Mouse (Mus musculus) C3H10T1/2 (cell line): Measurements from ENCODE around the gene Ms4a13. TPM values are rescaled to one million over a fixed set of nuclear protein-coding genes. Genes with fewer than 3 reads are reported as not detected.

Experiments used
- polyA plus RNA-seq, 2 experiments: library from polyadenylated mRNA; unstranded; fragments of >200 nt; fragmentation: generic; extraction: Trizol; gene quantifications; one replicate each; pipeline ENCODE4 v1.2.1; 2012; ENCODE audit warnings: missing spikeins in 2 of 2

Gene Ms4a13
- not detected for polyA plus RNA-seq

GRCm38 (mm10) chr19:11196546-11196945 is at the start of gene Ms4a13:
Gene Ms4a13 (minus strand): TSS chr19:11196737.

DNA sequence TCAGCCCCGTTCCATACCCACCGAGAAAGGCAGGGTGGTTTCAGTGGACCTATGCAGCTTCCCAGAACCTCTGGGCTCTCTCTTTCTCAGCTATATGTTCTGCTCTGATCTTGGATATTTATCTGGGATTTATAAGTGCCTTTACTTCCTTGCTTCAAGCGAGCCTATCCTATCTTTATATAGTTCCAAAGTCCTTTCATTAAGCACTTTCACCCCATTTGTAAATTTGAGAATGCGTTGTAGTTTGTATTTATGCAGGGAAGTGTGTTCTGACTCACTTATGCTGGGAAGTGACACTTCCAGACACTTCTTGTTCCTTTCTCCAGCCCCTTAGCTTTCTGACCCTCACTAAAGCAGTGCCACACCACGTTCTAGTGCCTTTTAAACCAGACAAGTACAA is 35.8 kb upstream of the Ms4a13 start, which contains the start of gene Ms4a12:
TSS of gene Ms4a12 (minus strand) at position 101 of the 400 bp plus-strand sequence.

DNA sequence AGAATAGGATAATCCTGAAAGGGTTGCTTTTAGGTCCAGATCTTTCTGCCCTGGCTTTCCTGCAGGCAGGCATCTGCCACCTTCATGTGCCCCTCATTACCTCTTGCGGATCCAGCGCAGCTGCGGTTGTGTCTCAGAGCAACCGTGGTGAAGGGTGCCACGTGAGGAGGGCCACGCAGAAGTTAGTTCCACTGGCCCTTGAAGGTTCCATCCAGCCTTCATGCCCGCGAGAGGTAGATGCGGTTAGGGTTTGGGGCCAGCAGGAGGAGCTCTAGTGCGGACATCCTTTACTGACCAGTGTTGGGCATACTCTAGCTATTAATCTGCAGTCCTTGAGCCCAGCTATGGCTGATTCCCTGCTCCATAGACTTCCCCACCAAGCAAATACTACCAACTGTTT is 31.4 kb downstream of the Ms4a13 start, which contains the start of gene 1700025F22Rik:
TSS of gene 1700025F22Rik (minus strand) at position 149 of the 400 bp plus-strand sequence.

DNA sequence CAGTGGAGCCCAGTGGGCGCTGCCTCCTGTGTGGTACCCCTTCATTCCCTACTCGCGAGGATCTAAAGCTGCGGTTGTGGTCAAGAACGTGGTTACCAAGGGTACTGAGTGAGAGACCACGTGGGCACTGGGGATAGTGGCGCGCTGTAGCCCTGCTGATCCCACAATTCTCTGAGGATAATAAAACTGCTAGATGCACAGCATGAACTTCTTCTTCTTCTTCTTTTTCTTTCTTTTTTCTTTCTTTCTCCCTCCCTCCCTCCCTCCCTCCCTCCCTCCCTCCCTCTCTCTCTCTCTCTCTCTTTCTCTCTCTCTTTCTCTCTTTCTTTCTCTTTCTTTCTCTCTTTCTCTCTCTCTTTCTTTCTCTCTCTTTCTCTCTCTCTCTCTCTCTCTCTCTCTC is 65.8 kb downstream of the Ms4a13 start, which contains the start of gene 1700017D01Rik:
TSS of gene 1700017D01Rik (minus strand) at position 101 of the 400 bp plus-strand sequence.

Other genes with a start within 250 kb of the Ms4a13 start
- 10 to 100 TPM; 12.0 to 31.9 TPM for gene Ccdc86, start 247.5 kb downstream of the Ms4a13 start, polyA plus RNA-seq
- gene Ms4a10, start 222.1 kb downstream of the Ms4a13 start, polyA plus RNA-seq = not detected
- gene Ms4a15, start 203.5 kb downstream of the Ms4a13 start, polyA plus RNA-seq = not detected
- not detected for gene Ms4a18, start 178.7 kb downstream of the Ms4a13 start, polyA plus RNA-seq
- not detected for gene Ms4a8a, start 115.6 kb downstream of the Ms4a13 start, polyA plus RNA-seq
- not detected for gene 1700017D01Rik, start 65.9 kb downstream of the Ms4a13 start, polyA plus RNA-seq
- not detected for gene 1700025F22Rik, start 31.4 kb downstream of the Ms4a13 start, polyA plus RNA-seq
- not detected for gene Ms4a12, start 35.7 kb upstream of the Ms4a13 start, polyA plus RNA-seq
- not detected for gene Ms4a1, start 69.5 kb upstream of the Ms4a13 start, polyA plus RNA-seq
- gene Ms4a5, start 87.1 kb upstream of the Ms4a13 start, polyA plus RNA-seq = not detected
- gene Ms4a14, start 117.7 kb upstream of the Ms4a13 start, polyA plus RNA-seq = not detected
- gene Ms4a7, start 139.4 kb upstream of the Ms4a13 start, polyA plus RNA-seq = not detected
- gene Ms4a4a, start 178.8 kb upstream of the Ms4a13 start, polyA plus RNA-seq = not detected
- not detected for gene Ms4a4c, start 208.0 kb upstream of the Ms4a13 start, polyA plus RNA-seq
- not detected for gene Ms4a4b, start 246.8 kb upstream of the Ms4a13 start, polyA plus RNA-seq